Mouse (Mus musculus) left cerebral cortex, postnatal 36 days (tissue): ENCODE results near the gene Sall2. TPM values are rescaled to one million over a fixed set of nuclear protein-coding genes. Genes with fewer than 3 reads are reported as not detected.
"Not testable (repeated sequence)": the region's sequence is repeated elsewhere in the genome, so short reads cannot be mapped to it uniquely, and the experiment has no call there.

ENCODE experiments used
- DNase-seq, 2 experiments: peaks; one replicate each; pipeline ENCODE4 v3.0.0; 2021 to 2022; ENCODE audit warnings: low spot score in 2 of 2, mixed read lengths in 1 of 2
- intact Hi-C: fragments of 180-260 bp; cut with DNase I; formaldehyde crosslinking; loops from one replicate; pipeline ENCODE4 v1.15.1; 2025
- total RNA-seq, 2 experiments: library from RNA; stranded (reverse); gene quantifications; 2 replicates each; pipeline ENCODE4 v1.2.3; 2021

Sall2 gene
- total RNA-seq, 2 experiments from 2014 or later, result 29.1 to 32.9 TPM

GRCm38 (mm10) chr14:52306100-52306499, 22.5 kb downstream of the Sall2 start:
- intact Hi-C loops, result no loop called here
- DNase-seq, result no peak

- intact Hi-C loops, result loop anchor here (2.0 kb wide), 2 partner anchors 26 to 34 kb away; partner anchors contain the start of genes Rab2b and Tox4
- peak; percentile 90 to 93 for DNase-seq
Measured at GRCm38 (mm10) chr14:52304644-52305271, 23.8 kb downstream of the Sall2 start, which contains the start of gene Mettl3. Mettl3 (minus strand) TSS chr14:52305128.

- DNase-seq, intact Hi-C loops: not testable (repeated sequence)
Measured at GRCm38 (mm10) chr14:52303517-52303916, 25.0 kb downstream of the Sall2 start.

- no peak for DNase-seq
- intact Hi-C loops, result loop anchor here (2.0 kb wide), 1 partner anchor 43 kb away; no protein-coding TSS in a partner anchor
Measured at GRCm38 (mm10) chr14:52295558-52296264, 32.9 kb downstream of the Sall2 start.

GRCm38 (mm10) chr14:52284191-52284590, 44.4 kb downstream of the Sall2 start:
- intact Hi-C loops, result no loop called here
- no peak for DNase-seq

GRCm38 (mm10) chr14:52283629-52284028, 44.9 kb downstream of the Sall2 start:
- intact Hi-C loops, result no loop called here
- DNase-seq, result no peak

GRCm38 (mm10) chr14:52279747-52280120, 48.8 kb downstream of the Sall2 start:
- intact Hi-C loops, result loop anchor here (1.0 to 2.0 kb wide), 3 partner anchors 22 to 37 kb away; partner anchors contain the start of genes Chd8 and Mettl3
- DNase-seq, result no peak

GRCm38 (mm10) chr14:52278932-52279746, 49.4 kb downstream of the Sall2 start, which contains the start of the genes Tox4 and Rab2b:
Tox4 (plus strand) TSS chr14:52279146.
Rab2b (minus strand) TSS chr14:52279545.
- intact Hi-C loops, result loop anchor here (1.0 to 2.0 kb wide), 3 partner anchors 22 to 37 kb away; partner anchors contain the start of genes Chd8 and Mettl3
- DNase-seq, result peak; percentile 99 to 100

- intact Hi-C loops, result no loop called here
Measured at GRCm38 (mm10) chr14:52277210-52277609, 51.4 kb downstream of the Sall2 start.

GRCm38 (mm10) chr14:52272781-52273180, 55.8 kb downstream of the Sall2 start:
- intact Hi-C loops, result no loop called here
- no peak for DNase-seq

More at GRCm38 (mm10) chr14:52277210-52277609, 51.4 kb downstream of the Sall2 start:
- DNase-seq, result no peak

Other genes starting within 250 kb of the Sall2 start
- 100 to 1,000 TPM; 199 to 225 TPM for gene Hnrnpc, start 224.7 kb downstream of the Sall2 start, total RNA-seq
- gene Rpgrip1, start 218.1 kb downstream of the Sall2 start, total RNA-seq, result 1 to 10 TPM; 2.0 to 3.6 TPM
- 10 to 100 TPM; 50.8 to 51.3 TPM for gene Supt16, start 131.3 kb downstream of the Sall2 start, total RNA-seq
- 100 to 1,000 TPM in 1 of 2 experiments, 10 to 100 TPM in 1; 99.3 to 148 TPM for gene Chd8, start 71.0 kb downstream of the Sall2 start, total RNA-seq
- gene Tox4, start 49.6 kb downstream of the Sall2 start, total RNA-seq, result 10 to 100 TPM; 58.6 to 68.3 TPM
- gene Rab2b, start 49.2 kb downstream of the Sall2 start, total RNA-seq, result 10 to 100 TPM; 35.9 to 36.2 TPM
- gene Mettl3, start 23.6 kb downstream of the Sall2 start, total RNA-seq, result 10 to 100 TPM; 26.4 to 49.8 TPM
- not detected for gene Olfr1513, start 27.6 kb upstream of the Sall2 start, total RNA-seq
- not detected for gene Olfr1512, start 50.4 kb upstream of the Sall2 start, total RNA-seq
- not detected for gene Olfr1511, start 68.6 kb upstream of the Sall2 start, total RNA-seq
- not detected for gene Olfr1510, start 85.6 kb upstream of the Sall2 start, total RNA-seq
- not detected for gene Olfr1509, start 114.2 kb upstream of the Sall2 start, total RNA-seq
- not detected for gene Olfr1508, start 138.7 kb upstream of the Sall2 start, total RNA-seq
- not detected for gene Olfr1507, start 167.0 kb upstream of the Sall2 start, total RNA-seq